Mouse (Mus musculus): ENCODE measurements at regions not wholly inside any gene's neighbourhood (a gene's known extent, or its start where the extent isn't known, plus 50 kb on each side); places are given as distances from the start of the nearest gene placed in this dataset.

DNA sequence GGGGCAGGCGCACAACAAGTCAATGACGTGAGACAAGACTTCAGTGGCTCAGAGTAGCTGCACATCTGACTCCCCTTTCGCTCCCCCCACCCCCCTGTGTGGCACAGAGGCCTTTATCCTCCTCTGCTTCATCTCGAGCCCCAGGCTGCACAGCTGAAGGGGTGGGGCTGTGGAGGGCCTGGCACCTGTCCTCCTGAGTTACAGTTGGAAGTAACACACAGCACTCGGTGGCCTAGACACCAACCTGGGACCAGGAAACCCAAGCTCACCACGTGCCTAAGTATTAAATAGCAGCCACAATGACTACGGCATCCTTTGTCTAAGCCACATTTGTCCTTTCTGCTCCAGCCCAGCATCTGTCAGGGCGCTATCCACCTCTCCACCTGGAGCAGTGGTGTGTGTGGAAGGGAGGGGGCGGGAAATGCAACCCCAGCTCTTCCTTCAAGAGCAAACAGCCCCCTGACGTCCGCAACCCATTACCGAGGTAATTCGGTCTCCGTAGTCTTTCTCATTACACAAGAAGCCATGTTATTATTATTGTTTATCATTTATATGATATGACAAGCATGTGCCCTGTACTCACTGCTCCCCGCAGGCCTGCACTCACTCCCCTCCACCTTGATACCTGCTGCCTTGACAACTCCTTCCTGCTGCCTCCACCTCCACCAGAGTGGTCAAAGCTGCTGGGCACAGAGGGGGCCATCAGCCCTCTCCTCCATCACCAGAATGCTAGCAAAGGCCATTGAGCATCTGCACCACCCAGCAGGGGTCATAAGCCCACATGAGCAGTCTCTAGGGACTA lies 73.7 kb upstream of the Igsf21 start:
- no peak for TF ChIP-seq POLR2A (IDR thresholded peaks at IDR 0.05; ENCODE audit: control insufficient read depth, extremely low read depth, insufficient read depth, low read length, poor library complexity)
- TF ChIP-seq CTCF (IDR thresholded peaks at IDR 0.05; ENCODE audit: borderline replicate concordance, control insufficient read depth, extremely low read depth, insufficient read depth, low read length, poor library complexity), result no peak
